Mouse (Mus musculus) neural tube, embryonic 12.5 days (tissue): Measurements from ENCODE around the gene Fez1. TPM values are rescaled to one million over a fixed set of nuclear protein-coding genes. Genes with fewer than 3 reads are reported as not detected.

Experiments used
- ATAC-seq: fragments of 200-750 bp; cut with Nextera tagmentation; 2 replicates; pipeline ENCODE4 v1.8.0; 2017; ENCODE audit warnings: low read depth, mild to moderate bottlenecking, moderate TSS enrichment, moderate library complexity; ENCODE audit not compliant: low FRiP score
- H3K27ac ChIP-seq: fragments of 300-500 bp; sonication (generic); 2 replicates; pipeline ENCODE4 v1.5.1; 2016
- H3K27me3 ChIP-seq: fragments of 300-500 bp; sonication (generic); replicated peaks from 2 replicates; pipeline ENCODE4 v1.6.1; 2016; ENCODE audit warnings: mild to moderate bottlenecking
- H3K36me3 ChIP-seq: fragments of 300-500 bp; sonication (generic); 2 replicates; pipeline ENCODE4 v1.6.1; 2016; ENCODE audit warnings: mild to moderate bottlenecking
- H3K4me1 ChIP-seq: fragments of 300-500 bp; sonication (generic); 2 replicates; pipeline ENCODE4 v1.6.1; 2016
- H3K4me2 ChIP-seq: fragments of 300-500 bp; sonication (generic); replicated peaks from 2 replicates; pipeline ENCODE4 v1.6.1; 2016; ENCODE audit warnings: mild to moderate bottlenecking
- H3K4me3 ChIP-seq: fragments of 300-500 bp; sonication (generic); 2 replicates; pipeline ENCODE4 v1.5.1; 2016
- H3K9ac ChIP-seq: fragments of 300-500 bp; sonication (generic); 2 replicates; pipeline ENCODE4 v1.6.1; 2016; ENCODE audit warnings: mild to moderate bottlenecking
- H3K9me3 ChIP-seq: fragments of 300-500 bp; sonication (generic); 2 replicates; pipeline ENCODE4 v1.6.1; 2016; ENCODE audit warnings: mild to moderate bottlenecking
- WGBS: fragments of 180-500 bp; shearing (Covaris S2); methylation state at CpG from one replicate; pipeline ENCODE4 v1.1.7; 2016; 5-methylcytosine and 5-hydroxymethylcytosine counted together
- polyA plus RNA-seq: library from polyadenylated mRNA; unstranded; fragments of >200 nt; fragmentation: Nextera tagmentation; extraction: Ambion mirVana; gene quantifications from 2 replicates; pipeline ENCODE4 v1.2.1, GENCODE M21; 2016

Gene Fez1
- polyA plus RNA-seq, 1 experiment from 2014 or later, result 435 TPM

GRCm38 (mm10) chr9:36876313-36876712 lies 54.6 kb downstream of the Fez1 start:
- 90% methylated on average over 5 of the region's 5 CpGs for WGBS

GRCm38 (mm10) chr9:36876787-36877186 lies 55.1 kb downstream of the Fez1 start:
- Histone ChIP-seq H3K4me1 (peaks cover 6% of the 10 kb centered on the region; the same call in 1 of the 2 replicates), H3K4me2 (no peak overlapping the region), H3K4me3 (no peak overlapping the region), H3K9me3 (no peaks in the 10 kb centered on the region), H3K9ac (no peak overlapping the region), H3K36me3 (peaks cover 78% of the 10 kb centered on the region), H3K27me3 (no peaks in the 10 kb centered on the region), H3K27ac (no peak overlapping the region)
- ATAC-seq, result no peak

More at GRCm38 (mm10) chr9:36876313-36876712, 54.6 kb downstream of the Fez1 start:
- Histone ChIP-seq H3K4me2 (no peak overlapping the region), H3K9ac (no peak overlapping the region), H3K9me3 (no peaks in the 10 kb centered on the region), H3K4me1 (peaks cover 1% of the 10 kb centered on the region; the same call in 1 of the 2 replicates), H3K27me3 (no peaks in the 10 kb centered on the region), H3K4me3 (no peak overlapping the region), H3K36me3 (peaks cover 83% of the 10 kb centered on the region), H3K27ac (no peak overlapping the region)
- ATAC-seq, result no peak

GRCm38 (mm10) chr9:36881615-36882014 lies 60.0 kb downstream of the Fez1 start:
- Histone ChIP-seq H3K27ac (0 out of 2 replicates have a peak overlapping the region, but pooled peaks have one; percentile 22), H3K27me3 (no peaks in the 10 kb centered on the region), H3K4me3 (no peak overlapping the region), H3K4me1 (peaks cover 14% of the 10 kb centered on the region), H3K9me3 (no peaks in the 10 kb centered on the region), H3K9ac (no peak overlapping the region), H3K4me2 (0 out of 2 replicates have a peak overlapping the region, but pooled peaks have one; percentile 12), H3K36me3 (peaks cover 35% of the 10 kb centered on the region)
- peak; percentile 10; the same call in 1 of the 2 replicates for ATAC-seq
- 66% methylated on average over 5 of the region's 5 CpGs for WGBS

- peaks cover 14% of the 10 kb centered on the region for H3K4me1 ChIP-seq
- 52% methylated on average over 8 of the region's 8 CpGs for WGBS
- no peaks in the 10 kb centered on the region for H3K9me3 ChIP-seq
- no peaks in the 10 kb centered on the region for H3K27me3 ChIP-seq
- H3K9ac ChIP-seq, result no peak overlapping the region
- peaks cover 29% of the 10 kb centered on the region for H3K36me3 ChIP-seq
- H3K4me2 ChIP-seq, result peak overlapping the region; percentile 12; the same call in 1 of the 2 replicates
- peak; percentile 91 for ATAC-seq
- no peak overlapping the region for H3K4me3 ChIP-seq
- 0 out of 2 replicates have a peak overlapping the region, but pooled peaks have one; percentile 22 for H3K27ac ChIP-seq
These were observed 60.5 kb downstream of the Fez1 start for GRCm38 (mm10) chr9:36882034-36882745.

- no peak overlapping the region for H3K4me2 ChIP-seq
- ATAC-seq, result no peak
- WGBS, result 73% methylated on average over 3 of the region's 3 CpGs
- H3K9ac ChIP-seq, result no peak overlapping the region
- H3K27me3 ChIP-seq, result no peaks in the 10 kb centered on the region
- no peak overlapping the region for H3K27ac ChIP-seq
- no peak overlapping the region for H3K4me3 ChIP-seq
- H3K9me3 ChIP-seq, result no peaks in the 10 kb centered on the region
- peaks cover 14% of the 10 kb centered on the region for H3K4me1 ChIP-seq
- peaks cover 19% of the 10 kb centered on the region for H3K36me3 ChIP-seq
These were observed 61.9 kb downstream of the Fez1 start for GRCm38 (mm10) chr9:36883569-36883968.

GRCm38 (mm10) chr9:36885237-36885636 lies 63.6 kb downstream of the Fez1 start:
- Histone ChIP-seq H3K27ac (no peak overlapping the region), H3K4me2 (no peak overlapping the region)

GRCm38 (mm10) chr9:36890552-36890951 lies 68.9 kb downstream of the Fez1 start:
- 33% methylated on average over 4 of the region's 4 CpGs for WGBS
- no peak overlapping the region for H3K27ac ChIP-seq
- H3K4me1 ChIP-seq, result no peaks in the 10 kb centered on the region; the same call in 1 of the 2 replicates
- no peak overlapping the region for H3K4me2 ChIP-seq
- no peak overlapping the region for H3K4me3 ChIP-seq
- peak; percentile 17; the same call in 1 of the 2 replicates for ATAC-seq
- no peaks in the 10 kb centered on the region for H3K9me3 ChIP-seq
- H3K9ac ChIP-seq, result no peak overlapping the region
- H3K36me3 ChIP-seq, result peaks cover 24% of the 10 kb centered on the region
- no peaks in the 10 kb centered on the region for H3K27me3 ChIP-seq

More at GRCm38 (mm10) chr9:36885237-36885636, 63.6 kb downstream of the Fez1 start:
- Histone ChIP-seq H3K9me3 (no peaks in the 10 kb centered on the region), H3K36me3 (peaks cover 3% of the 10 kb centered on the region; the same call in 1 of the 2 replicates), H3K4me3 (no peak overlapping the region), H3K4me1 (peaks cover 14% of the 10 kb centered on the region), H3K9ac (no peak overlapping the region), H3K27me3 (no peaks in the 10 kb centered on the region)
- WGBS, result 72% methylated on average over 3 of the region's 3 CpGs
- ATAC-seq, result no peak

- no peak overlapping the region for H3K4me3 ChIP-seq
- no peak overlapping the region for H3K27ac ChIP-seq
- WGBS, result 88% methylated on average over 6 of the region's 6 CpGs
- H3K4me2 ChIP-seq, result no peak overlapping the region
- H3K27me3 ChIP-seq, result no peaks in the 10 kb centered on the region
- peaks cover 26% of the 10 kb centered on the region for H3K36me3 ChIP-seq
- no peak overlapping the region for H3K9ac ChIP-seq
- H3K4me1 ChIP-seq, result no peaks in the 10 kb centered on the region; the same call in 1 of the 2 replicates
- no peaks in the 10 kb centered on the region for H3K9me3 ChIP-seq
- ATAC-seq, result no peak
These were observed 71.8 kb downstream of the Fez1 start for GRCm38 (mm10) chr9:36893413-36893990.

- no peaks in the 10 kb centered on the region for H3K9me3 ChIP-seq
- 93% methylated on average over 7 of the region's 7 CpGs for WGBS
- no peak overlapping the region for H3K27ac ChIP-seq
- no peaks in the 10 kb centered on the region for H3K27me3 ChIP-seq
- no peak overlapping the region for H3K4me3 ChIP-seq
- peaks cover 31% of the 10 kb centered on the region for H3K36me3 ChIP-seq
- ATAC-seq, result no peak
- H3K4me1 ChIP-seq, result no peaks in the 10 kb centered on the region; the same call in 1 of the 2 replicates
- no peak overlapping the region for H3K9ac ChIP-seq
- H3K4me2 ChIP-seq, result no peak overlapping the region
These were observed 72.6 kb downstream of the Fez1 start for GRCm38 (mm10) chr9:36894242-36894641.

GRCm38 (mm10) chr9:36895009-36895693 lies 73.5 kb downstream of the Fez1 start:
- no peaks in the 10 kb centered on the region for H3K27me3 ChIP-seq
- H3K27ac ChIP-seq, result no peak overlapping the region
- no peak overlapping the region for H3K4me3 ChIP-seq
- peak; percentile 72; the same call in 1 of the 2 replicates for ATAC-seq
- no peaks in the 10 kb centered on the region; the same call in 1 of the 2 replicates for H3K4me1 ChIP-seq
- H3K9me3 ChIP-seq, result no peaks in the 10 kb centered on the region
- H3K4me2 ChIP-seq, result no peak overlapping the region
- WGBS, result 86% methylated on average over 8 of the region's 8 CpGs
- H3K36me3 ChIP-seq, result peaks cover 31% of the 10 kb centered on the region
- no peak overlapping the region for H3K9ac ChIP-seq

- no peak overlapping the region for H3K4me3 ChIP-seq
- no peak overlapping the region for H3K9ac ChIP-seq
- H3K4me1 ChIP-seq, result no peaks in the 10 kb centered on the region; the same call in 1 of the 2 replicates
- WGBS, result 96% methylated on average over 3 of the region's 3 CpGs
- H3K27ac ChIP-seq, result no peak overlapping the region
- no peak overlapping the region for H3K4me2 ChIP-seq
- peaks cover 24% of the 10 kb centered on the region for H3K36me3 ChIP-seq
- ATAC-seq, result no peak
- H3K9me3 ChIP-seq, result no peaks in the 10 kb centered on the region
- no peaks in the 10 kb centered on the region for H3K27me3 ChIP-seq
These were observed 76.9 kb downstream of the Fez1 start for GRCm38 (mm10) chr9:36898560-36898959.

GRCm38 (mm10) chr9:36900464-36900863 lies 78.8 kb downstream of the Fez1 start:
- H3K9me3 ChIP-seq, result no peaks in the 10 kb centered on the region
- H3K4me3 ChIP-seq, result no peak overlapping the region
- H3K27ac ChIP-seq, result no peak overlapping the region
- no peaks in the 10 kb centered on the region for H3K27me3 ChIP-seq
- no peak overlapping the region for H3K9ac ChIP-seq
- no peak overlapping the region for H3K4me2 ChIP-seq
- H3K4me1 ChIP-seq, result no peaks in the 10 kb centered on the region
- 91% methylated on average over 4 of the region's 4 CpGs for WGBS
- peaks cover 22% of the 10 kb centered on the region for H3K36me3 ChIP-seq
- no peak for ATAC-seq
